Mouse (Mus musculus) C2C12 (cell line): ENCODE measurements around the gene Ltb. TPM values are rescaled to one million over a fixed set of nuclear protein-coding genes. Genes with fewer than 3 reads are reported as not detected.
A peak's percentile ranks its signal among the peaks of the same experiment; 100 is the strongest.

Source experiments
- H3K27me3 ChIP-seq: one replicate; pipeline ENCODE4 v1.6.1; 2011; ENCODE audit not compliant: control insufficient read depth, insufficient read depth, insufficient read length
- H3K36me3 ChIP-seq: one replicate; pipeline ENCODE4 v1.6.1; 2011; ENCODE audit not compliant: control insufficient read depth, insufficient read depth
- H3K4me3 ChIP-seq: one replicate; pipeline ENCODE4 v1.5.1; 2011; ENCODE audit warnings: mild to moderate bottlenecking, control low read depth; ENCODE audit not compliant: poor library complexity, insufficient read depth, severe bottlenecking
- H3K79me2 ChIP-seq: one replicate; pipeline ENCODE4 v1.6.1; 2011; ENCODE audit not compliant: control insufficient read depth, insufficient read depth
- H3K79me3 ChIP-seq: one replicate; pipeline ENCODE4 v1.6.1; 2011; ENCODE audit warnings: low read depth, control low read depth
- H3ac ChIP-seq: one replicate; pipeline ENCODE3; 2011; ENCODE audit warnings: low read depth; ENCODE audit not compliant: control insufficient read depth, insufficient read length
- CEBPB ChIP-seq: IDR thresholded peaks from one replicate; pipeline ENCODE4 v1.6.1; 2011; ENCODE audit warnings: low read depth, mild to moderate bottlenecking, control low read depth, moderate library complexity
- CTCF ChIP-seq: IDR thresholded peaks from one replicate; pipeline ENCODE4 v1.5.1; 2011; ENCODE audit not compliant: control insufficient read depth, insufficient read depth, insufficient read length
- FOSL1 ChIP-seq: IDR thresholded peaks from one replicate; pipeline ENCODE4 v1.8.0; 2011; ENCODE audit warnings: mild to moderate bottlenecking, low read length; ENCODE audit not compliant: poor library complexity, insufficient read depth, severe bottlenecking
- MAX ChIP-seq: IDR thresholded peaks from one replicate; pipeline ENCODE4 v1.6.1; 2011; ENCODE audit warnings: mild to moderate bottlenecking, control low read depth
- MYOD1 ChIP-seq: IDR thresholded peaks from one replicate; pipeline ENCODE4 v1.6.1; 2011; ENCODE audit warnings: low read depth; ENCODE audit not compliant: control insufficient read depth, insufficient read length
- MYOG ChIP-seq: IDR thresholded peaks from one replicate; pipeline ENCODE4 v1.6.1; 2011; ENCODE audit not compliant: control insufficient read depth, insufficient read length; ENCODE audit errors: extremely low read depth
- USF1 ChIP-seq: IDR thresholded peaks from one replicate; pipeline ENCODE4 v1.6.1; 2011; ENCODE audit warnings: low read depth, mild to moderate bottlenecking, control low read depth, moderate library complexity
- polyA plus RNA-seq: library from polyadenylated mRNA; unstranded; fragments of >200 nt; fragmentation: generic; extraction: Trizol; gene quantifications from one replicate; pipeline ENCODE4 v1.2.1, GENCODE M21; 2012; ENCODE audit warnings: missing spikeins

Gene Ltb
- polyA plus RNA-seq, 1 experiment = not detected

GRCm38 (mm10) chr17:35163326-35164081 lies 30.7 kb upstream of the Ltb start:
- no peaks in the 10 kb centered on the region for H3K27me3 ChIP-seq
- peaks cover 54% of the 10 kb centered on the region for H3K79me3 ChIP-seq
- H3ac ChIP-seq = peak overlapping the region; percentile 100
- peak overlapping the region; percentile 96 for H3K4me3 ChIP-seq
- H3K79me2 ChIP-seq = peaks cover 75% of the 10 kb centered on the region
- peaks cover 48% of the 10 kb centered on the region for H3K36me3 ChIP-seq
- TF ChIP-seq FOSL1 (no peak), MYOD1 (no peak), MAX (no peak), MYOG (no peak), USF1 (no peak), CTCF (no peak), CEBPB (no peak)

DNA sequence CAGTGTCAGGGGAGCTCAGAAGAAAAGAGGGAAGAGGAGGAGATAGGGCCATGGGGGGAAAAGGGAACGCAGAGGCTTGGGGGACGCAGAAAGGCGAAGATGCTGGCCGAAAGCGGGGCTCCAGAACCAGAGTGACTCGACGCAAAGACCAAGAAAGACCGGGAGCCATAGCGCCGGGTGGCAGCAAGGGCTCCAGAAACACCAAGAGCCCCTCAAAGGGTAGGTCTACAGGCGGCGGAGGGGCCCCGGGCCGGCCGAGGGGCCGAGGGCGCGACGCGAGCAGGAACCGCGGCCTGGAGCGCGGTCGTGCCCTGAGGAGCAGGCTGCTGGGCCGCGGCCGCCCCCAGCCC lies 30.0 kb upstream of the Ltb start:
- peak overlapping the region; percentile 100 for H3ac ChIP-seq
- H3K4me3 ChIP-seq = peak overlapping the region; percentile 96
- H3K36me3 ChIP-seq = peaks cover 41% of the 10 kb centered on the region
- TF ChIP-seq FOSL1 (no peak), USF1 (no peak), CEBPB (no peak), MYOG (no peak), CTCF (no peak)
- H3K27me3 ChIP-seq = no peaks in the 10 kb centered on the region
- H3K79me3 ChIP-seq = peaks cover 51% of the 10 kb centered on the region
- H3K79me2 ChIP-seq = peaks cover 68% of the 10 kb centered on the region

- peak within 1 kb of the TSS; percentile 96 for H3K4me3 ChIP-seq
- peaks cover 34% of the 10 kb centered on the region for H3K36me3 ChIP-seq
- H3K79me2 ChIP-seq = peaks cover 62% of the 10 kb centered on the region
- peaks cover 45% of the 10 kb centered on the region for H3K79me3 ChIP-seq
- peak within 1 kb of the TSS; percentile 100 for H3ac ChIP-seq
- no peak for TF ChIP-seq MYOG
- no peak for TF ChIP-seq CTCF
- TF ChIP-seq MAX = no peak
- TF ChIP-seq USF1 = no peak
- no peak for TF ChIP-seq MYOD1
- no peaks in the 10 kb centered on the region for H3K27me3 ChIP-seq
Measured at GRCm38 (mm10) chr17:35164568-35165450, 29.4 kb upstream of the Ltb start, which contains the start of gene Prrc2a. Prrc2a (minus strand) TSS chr17:35164897.

DNA sequence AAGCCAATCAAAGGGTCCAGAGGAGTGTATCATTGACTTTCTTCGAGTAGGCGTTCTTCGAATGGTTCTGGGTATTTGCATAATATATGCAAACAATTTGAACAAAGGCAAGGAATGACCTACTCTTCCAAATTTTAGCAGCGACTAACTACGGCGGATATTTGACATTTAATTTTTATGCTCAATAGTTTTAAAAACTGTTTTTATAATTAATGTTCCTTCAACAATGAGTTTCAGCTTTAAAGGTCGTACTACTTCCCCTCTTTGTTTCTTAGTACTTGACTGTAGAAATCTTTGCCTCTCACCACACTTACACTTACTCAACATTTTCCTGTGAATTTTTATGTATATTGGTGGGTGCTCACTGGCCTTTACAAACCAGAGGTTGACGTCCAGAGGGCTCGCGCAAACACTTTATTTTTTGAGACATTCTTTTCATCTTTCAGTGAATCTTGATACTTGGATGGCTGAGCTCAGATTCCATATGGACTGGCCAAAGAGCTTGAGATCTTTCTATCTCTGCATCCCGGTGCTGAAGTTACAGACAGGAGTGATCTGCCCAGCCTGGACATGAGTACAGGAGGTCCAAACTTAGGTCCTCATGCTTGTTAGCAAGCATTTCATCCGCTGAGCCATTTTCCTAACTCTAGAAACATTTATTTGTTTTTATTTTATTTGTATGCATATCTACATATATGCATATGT lies 28.6 kb upstream of the Ltb start:
- H3K27me3 ChIP-seq = no peaks in the 10 kb centered on the region
- H3K79me2 ChIP-seq = peaks cover 54% of the 10 kb centered on the region
- H3K36me3 ChIP-seq = peaks cover 27% of the 10 kb centered on the region
- H3K4me3 ChIP-seq = peak overlapping the region; percentile 35
- TF ChIP-seq MYOG (no peak), USF1 (no peak), MAX (no peak), FOSL1 (no peak), CEBPB (no peak), CTCF (no peak), MYOD1 (no peak)
- peak overlapping the region; percentile 45 for H3ac ChIP-seq
- H3K79me3 ChIP-seq = peaks cover 37% of the 10 kb centered on the region

GRCm38 (mm10) chr17:35166352-35167035 lies 27.7 kb upstream of the Ltb start:
- peaks cover 45% of the 10 kb centered on the region for H3K79me2 ChIP-seq
- H3K79me3 ChIP-seq = peaks cover 29% of the 10 kb centered on the region
- TF ChIP-seq CEBPB (no peak), CTCF (peak; percentile 2)
- peak overlapping the region; percentile 35 for H3K4me3 ChIP-seq
- no peak overlapping the region for H3ac ChIP-seq
- H3K36me3 ChIP-seq = peaks cover 18% of the 10 kb centered on the region
- H3K27me3 ChIP-seq = no peaks in the 10 kb centered on the region
